Mouse (Mus musculus): ENCODE results near the gene Galnt2. TPM values are rescaled to one million over a fixed set of nuclear protein-coding genes. Genes with fewer than 3 reads are reported as not detected.

Galnt2 gene
- total and polyA plus RNA-seq, 3 experiments: 18.6 to 27.3 (median 23.6) TPM

GRCm38 (mm10) chr8:124295357-124295756 lies 64.2 kb downstream of the Galnt2 start:
- no peak overlapping the region for H3K9ac ChIP-seq (ENCODE audit: insufficient read depth, low read depth)
- in situ Hi-C loops (cut with MboI; ENCODE audit: low pct_ligation_motif_present, low pct_unique_long_range_greater_than_20kb, low sequenced_read_pairs): no loop called here
- dilution Hi-C loops (cut with MboI; ENCODE audit: extremely low pct_ligation_motif_present, extremely low pct_unique_long_range_greater_than_20kb, low sequenced_read_pairs): no loop called here
- peaks cover 0 to 23% of the 10 kb centered on the region in 2 experiments; a peak in 2 of 4 replicates for H3K4me1 ChIP-seq (ENCODE audit: control insufficient read depth in 1 of 2, insufficient read depth in 2 of 2)
- H3K27me3 ChIP-seq (replicated peaks): no peaks in the 10 kb centered on the region
- TF ChIP-seq ZNF384 (IDR thresholded peaks at IDR 0.05; ENCODE audit: low read depth, low read length): no peak
- TF ChIP-seq TCF12 (IDR thresholded peaks at IDR 0.05; ENCODE audit: low read depth, low read length): no peak
- TF ChIP-seq CHD1 (IDR thresholded peaks at IDR 0.05; ENCODE audit: low read depth, low read length): no peak
- no peak for TF ChIP-seq JUND (conservative IDR thresholded peaks at IDR 0.05; ENCODE audit: low read depth, low read length)
- TF ChIP-seq KAT2A (IDR thresholded peaks at IDR 0.05; ENCODE audit: insufficient replicate concordance, low read length): no peak
- TF ChIP-seq MEF2A (IDR thresholded peaks at IDR 0.05; ENCODE audit: borderline replicate concordance, low read depth, low read length): no peak
- TF ChIP-seq SIN3A (IDR thresholded peaks at IDR 0.05; ENCODE audit: low read length): no peak
- no peak for TF ChIP-seq NRF1 (IDR thresholded peaks at IDR 0.05; ENCODE audit: low read depth, low read length)
- no peak for TF ChIP-seq JUN (IDR thresholded peaks at IDR 0.05; ENCODE audit: insufficient read depth, low read depth, low read length)
- no peak for TF ChIP-seq TBP (conservative IDR thresholded peaks at IDR 0.05; ENCODE audit: low read depth, low read length)
- TF ChIP-seq MAX (IDR thresholded peaks at IDR 0.05; ENCODE audit: low read length): no peak
- no peak for TF ChIP-seq MAZ (IDR thresholded peaks at IDR 0.05; ENCODE audit: low read depth, low read length)
- TF ChIP-seq UBTF (IDR thresholded peaks at IDR 0.05; ENCODE audit: low read depth, low read length): no peak
- TF ChIP-seq POLR2AphosphoS2 (IDR thresholded peaks at IDR 0.05; ENCODE audit: low read depth, low read length): no peak
- no peak for TF ChIP-seq HCFC1 (IDR thresholded peaks at IDR 0.05; ENCODE audit: low read depth, low read length)
- TF ChIP-seq ETS1 (conservative IDR thresholded peaks at IDR 0.05; ENCODE audit: low read depth, low read length): no peak
- peaks cover 5 to 54% of the 10 kb centered on the region in 2 experiments for H3K36me3 ChIP-seq (replicated peaks in 1 of 2; ENCODE audit: control insufficient read depth in 1 of 2, insufficient read depth in 1 of 2, low read length in 1 of 2)
- no peak overlapping the region for H3K27ac ChIP-seq (ENCODE audit: insufficient read depth, low read depth)
- H3K4me2 ChIP-seq (ENCODE audit: insufficient read depth, low read depth, poor library complexity, severe bottlenecking): no peak overlapping the region
- no peaks in the 10 kb centered on the region for H3K9me3 ChIP-seq (replicated peaks; ENCODE audit: low read length)
- no peak for DNase-seq (ENCODE audit: extremely low read depth)
- H3K79me2 ChIP-seq (replicated peaks; ENCODE audit: control insufficient read depth, extremely low read depth, insufficient read depth, poor library complexity, severe bottlenecking): no peaks in the 10 kb centered on the region; the same call in 1 of the 2 replicates
- H3K4me3 ChIP-seq (replicated peaks in 1 of 3; ENCODE audit: low read depth in 2 of 3, low read length in 2 of 3, poor library complexity in 1 of 3): no peak overlapping the region

GRCm38 (mm10) chr8:124301512-124301911 lies 70.3 kb downstream of the Galnt2 start:
- peaks cover 0 to 19% of the 10 kb centered on the region in 2 experiments; a peak in 2 of 4 replicates for H3K4me1 ChIP-seq (ENCODE audit: control insufficient read depth in 1 of 2, insufficient read depth in 2 of 2)
- no peak overlapping the region for H3K4me3 ChIP-seq (replicated peaks in 1 of 3; ENCODE audit: low read depth in 2 of 3, low read length in 2 of 3, poor library complexity in 1 of 3)
- H3K4me2 ChIP-seq (ENCODE audit: insufficient read depth, low read depth, poor library complexity, severe bottlenecking): no peak overlapping the region
- peaks cover 10 to 66% of the 10 kb centered on the region in 2 experiments for H3K36me3 ChIP-seq (replicated peaks in 1 of 2; ENCODE audit: control insufficient read depth in 1 of 2, insufficient read depth in 1 of 2, low read length in 1 of 2)
- no peaks in the 10 kb centered on the region for H3K27me3 ChIP-seq (replicated peaks)
- no peak overlapping the region for H3K27ac ChIP-seq (ENCODE audit: insufficient read depth, low read depth)
- H3K79me2 ChIP-seq (replicated peaks; ENCODE audit: control insufficient read depth, extremely low read depth, insufficient read depth, poor library complexity, severe bottlenecking): no peaks in the 10 kb centered on the region
- TF ChIP-seq POLR2AphosphoS2 (IDR thresholded peaks at IDR 0.05; ENCODE audit: low read depth, low read length): no peak
- no peak for TF ChIP-seq USF2 (conservative IDR thresholded peaks at IDR 0.05; ENCODE audit: low read depth, low read length)
- no peak for TF ChIP-seq MEF2A (IDR thresholded peaks at IDR 0.05; ENCODE audit: borderline replicate concordance, low read depth, low read length)
- no peak for TF ChIP-seq CHD2 (IDR thresholded peaks at IDR 0.05; ENCODE audit: low read length)
- TF ChIP-seq IRF4 (IDR thresholded peaks at IDR 0.05; ENCODE audit: low read depth, low read length): no peak
- TF ChIP-seq EP300 (IDR thresholded peaks at IDR 0.05; ENCODE audit: low read length): no peak
- TF ChIP-seq NELFE (IDR thresholded peaks at IDR 0.05; ENCODE audit: low read depth, low read length): no peak
- no peak for TF ChIP-seq MAX (IDR thresholded peaks at IDR 0.05; ENCODE audit: low read length)
- TF ChIP-seq GABPA (IDR thresholded peaks at IDR 0.05; ENCODE audit: insufficient replicate concordance, low read depth, low read length): no peak
- no peak for TF ChIP-seq ZC3H11A (IDR thresholded peaks at IDR 0.05; ENCODE audit: low read depth, low read length)
- TF ChIP-seq MYC (IDR thresholded peaks at IDR 0.05; ENCODE audit: low read depth, low read length): no peak
- TF ChIP-seq BHLHE40 (IDR thresholded peaks at IDR 0.05; ENCODE audit: low read depth, low read length): no peak
- TF ChIP-seq ZNF384 (IDR thresholded peaks at IDR 0.05; ENCODE audit: low read depth, low read length): no peak
- H3K9me3 ChIP-seq (replicated peaks; ENCODE audit: low read length): no peaks in the 10 kb centered on the region
- dilution Hi-C loops (cut with MboI; ENCODE audit: extremely low pct_ligation_motif_present, extremely low pct_unique_long_range_greater_than_20kb, low sequenced_read_pairs): no loop called here
- no peak overlapping the region for H3K9ac ChIP-seq (ENCODE audit: insufficient read depth, low read depth)
- DNase-seq (ENCODE audit: extremely low read depth): no peak
- in situ Hi-C loops (cut with MboI; ENCODE audit: low pct_ligation_motif_present, low pct_unique_long_range_greater_than_20kb, low sequenced_read_pairs): no loop called here

All from CH12.LX (cell line).